Mouse (Mus musculus): Measurements from ENCODE around the gene Aldh1a2.

The Aldh1a2 gene

GRCm38 (mm10) chr9:71290730-71291129 lies 75.1 kb downstream of the Aldh1a2 start:
- no peak for DNase-seq

DNA sequence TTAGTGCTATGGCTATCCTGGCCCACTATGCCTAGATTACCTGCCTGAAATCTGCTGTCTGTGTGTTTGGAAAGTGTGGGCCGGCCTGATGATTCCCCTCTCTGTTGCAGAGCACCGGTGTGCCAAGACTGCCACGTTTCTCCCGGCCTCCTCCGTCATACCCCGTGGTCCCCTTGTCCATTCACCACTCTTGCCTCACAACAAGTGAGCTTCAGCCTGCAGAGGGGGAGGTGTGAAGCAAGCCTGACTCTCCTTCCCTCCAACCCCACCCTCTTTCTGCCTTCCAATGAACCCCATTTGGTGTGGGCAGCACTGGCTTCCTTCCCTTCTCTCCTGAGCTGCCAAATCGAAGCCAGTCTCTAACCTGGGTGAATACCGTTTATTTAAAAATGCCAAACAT lies 79.9 kb downstream of the Aldh1a2 start:
- no peak for DNase-seq

GRCm38 (mm10) chr9:71303594-71303993 lies 88.0 kb downstream of the Aldh1a2 start:
- no peak for DNase-seq

DNA sequence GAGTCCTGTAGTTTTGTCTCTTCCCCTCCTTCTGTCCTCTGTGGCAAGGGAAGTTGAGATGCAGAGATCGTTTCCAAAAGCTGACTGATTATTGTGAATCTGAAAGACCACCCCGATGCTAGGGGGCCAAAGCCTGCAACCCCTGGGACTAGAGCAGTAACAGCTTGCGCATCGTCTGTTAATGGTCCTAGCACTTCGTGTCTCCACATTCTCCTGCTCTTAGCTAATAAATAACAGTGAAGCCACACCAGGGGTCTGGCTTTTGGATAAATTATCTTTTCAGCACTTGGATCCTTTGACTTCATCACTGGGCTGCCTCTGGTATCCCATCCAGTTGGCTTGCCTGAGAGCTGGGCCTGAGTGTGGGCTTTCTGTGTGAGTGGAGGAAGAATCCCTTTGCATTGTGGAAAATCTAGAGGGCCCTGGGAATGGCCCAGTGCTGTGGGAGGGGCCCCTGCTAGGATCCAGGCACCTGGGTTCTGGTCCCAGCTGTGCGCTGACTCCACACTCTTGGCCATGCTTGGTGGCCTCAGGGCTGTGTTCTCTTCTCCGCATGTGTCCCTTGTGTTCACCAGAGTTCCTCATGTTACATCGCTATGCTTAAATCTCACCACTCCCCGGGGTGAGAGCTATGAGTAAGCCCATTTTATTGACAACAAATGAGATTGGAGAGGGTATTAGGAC lies 91.7 kb downstream of the Aldh1a2 start:
- DNase-seq, result no peak

DNA sequence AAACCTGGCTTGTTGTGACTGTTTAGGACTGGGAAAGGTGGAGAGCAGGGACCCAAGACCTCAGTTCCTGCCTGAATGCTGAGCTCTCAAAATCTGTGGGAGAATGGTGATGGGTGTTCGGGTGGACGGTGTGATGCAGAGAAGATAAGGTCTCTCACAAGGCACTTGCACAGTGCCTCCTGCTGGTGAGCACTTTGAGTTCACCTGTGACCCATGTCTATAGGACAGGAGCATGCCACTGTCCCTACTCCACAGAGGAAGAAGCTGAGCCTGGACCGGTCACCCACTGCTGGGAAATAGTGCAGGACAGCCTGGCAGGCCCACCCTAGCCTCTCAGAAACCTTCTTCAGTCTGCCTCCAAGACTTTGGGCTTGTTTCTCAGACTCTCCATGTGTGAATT lies 100.4 kb downstream of the Aldh1a2 start:
- no peak for DNase-seq

- DNase-seq, result peak; percentile 83 to 87
Observed at GRCm38 (mm10) chr9:71317096-71317920, 101.7 kb downstream of the Aldh1a2 start.

GRCm38 (mm10) chr9:71317921-71318241 lies 102.3 kb downstream of the Aldh1a2 start:
- DNase-seq, result no peak

DNA sequence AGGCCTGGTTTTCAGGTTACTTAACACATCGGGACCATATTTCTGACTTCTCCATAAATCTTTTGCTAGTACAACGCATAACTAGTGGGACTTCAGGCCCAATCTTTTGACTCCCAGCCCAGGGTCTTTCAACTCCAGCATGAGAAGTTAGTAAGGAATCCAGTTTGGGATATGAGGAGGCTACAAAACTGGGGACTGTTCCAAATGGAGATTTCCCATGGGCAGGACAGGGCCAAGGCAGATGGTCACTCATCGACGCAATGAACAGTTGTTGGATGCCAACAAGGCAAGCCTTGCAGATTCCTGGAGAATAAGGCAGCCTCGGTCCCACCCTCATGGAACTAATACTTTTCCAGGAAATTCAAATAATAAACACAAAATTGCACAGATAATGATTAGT lies 104.2 kb downstream of the Aldh1a2 start:
- no peak for DNase-seq

DNA sequence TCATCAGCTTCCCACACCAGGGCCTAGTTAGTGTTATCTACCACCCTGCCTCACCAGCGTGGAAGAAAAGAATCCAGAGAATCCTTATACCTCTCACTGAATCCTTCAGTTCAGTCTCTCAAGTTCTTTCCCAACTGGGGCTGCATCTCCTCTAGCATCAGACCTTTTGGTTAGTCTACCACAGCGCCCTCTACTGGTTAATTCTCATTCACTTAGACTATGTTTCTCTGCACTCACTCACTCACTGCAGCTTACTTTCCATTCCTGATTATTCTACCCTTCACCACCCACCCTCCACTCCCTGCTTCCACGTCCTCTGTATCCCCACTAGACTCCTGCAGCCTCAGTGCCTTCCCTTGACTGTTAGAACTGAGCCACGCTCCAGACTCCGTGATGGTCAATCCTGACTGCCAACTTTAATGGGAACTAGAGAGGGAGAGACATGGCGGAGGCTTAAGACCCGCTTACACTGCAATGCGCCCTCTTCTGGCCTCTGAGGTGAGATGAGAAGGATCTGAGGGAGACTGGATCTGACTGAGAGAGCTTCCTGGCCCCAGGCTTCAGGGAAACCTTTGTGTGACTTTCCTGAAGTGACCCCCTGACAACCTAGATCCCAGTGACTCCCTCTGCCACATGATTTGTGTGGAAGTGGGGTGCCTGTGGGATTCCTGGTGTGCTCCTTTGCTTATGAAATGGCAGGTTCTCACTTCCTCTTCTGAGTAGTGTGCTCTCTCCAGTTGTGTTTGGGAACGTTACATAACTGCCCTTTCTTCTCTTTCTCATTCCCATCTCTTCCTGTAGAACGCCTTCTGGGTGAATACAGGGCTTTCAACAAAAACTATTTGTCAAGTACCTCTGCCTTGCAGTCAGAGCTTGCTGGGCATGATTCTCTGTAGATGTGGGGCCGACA lies 104.9 kb downstream of the Aldh1a2 start:
- DNase-seq, result no peak

- peak; percentile 71 to 82 for DNase-seq
Observed at GRCm38 (mm10) chr9:71321436-71321835, 105.8 kb downstream of the Aldh1a2 start.

- DNase-seq, result peak in 1 of 2 experiments; percentile 36
Observed at GRCm38 (mm10) chr9:71321871-71322270, 106.3 kb downstream of the Aldh1a2 start.

GRCm38 (mm10) chr9:71323303-71323952 lies 107.8 kb downstream of the Aldh1a2 start:
- DNase-seq, result no peak

- no peak for DNase-seq
Observed at GRCm38 (mm10) chr9:71324060-71324459, 108.5 kb downstream of the Aldh1a2 start.

- DNase-seq, result no peak
Observed at GRCm38 (mm10) chr9:71326261-71326660, 110.7 kb downstream of the Aldh1a2 start.

DNA sequence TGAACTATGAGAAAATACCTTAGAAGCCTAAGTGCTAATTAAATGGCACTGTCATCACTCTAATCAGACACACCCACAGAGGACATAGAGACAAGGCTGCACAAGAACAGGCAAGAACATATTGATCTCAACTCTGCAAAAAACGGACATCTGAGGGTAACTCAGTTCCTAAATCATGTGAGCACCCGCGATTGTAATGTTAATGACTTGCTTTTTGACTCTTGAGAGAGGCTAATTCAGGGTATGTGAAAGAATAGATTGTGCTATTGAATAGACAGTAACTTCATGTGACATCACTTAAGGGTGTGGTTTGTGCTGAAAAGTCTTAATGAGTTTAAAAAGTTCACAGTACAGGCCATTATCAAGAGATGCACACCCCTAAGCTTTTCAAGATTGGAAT lies 116.1 kb downstream of the Aldh1a2 start:
- DNase-seq, result no peak

DNA sequence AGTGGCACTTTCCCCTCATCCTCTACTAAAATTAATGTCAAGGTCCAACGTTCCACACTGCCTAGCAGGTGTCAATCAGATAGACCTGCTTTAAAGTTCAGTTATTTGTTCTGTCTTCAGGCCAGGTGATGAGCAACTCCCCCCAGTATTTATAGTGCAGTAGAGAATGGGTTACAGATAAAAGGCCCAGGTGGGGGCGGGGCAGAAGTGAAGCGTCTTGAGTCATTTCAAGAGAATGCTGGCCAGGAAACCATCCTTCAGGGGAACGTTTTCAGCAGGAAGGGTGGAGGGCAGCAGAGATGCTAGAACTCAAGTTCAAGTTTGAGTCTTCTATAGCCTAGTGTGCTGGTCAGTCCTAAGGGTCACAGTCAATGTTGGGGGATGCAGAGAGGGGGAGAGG lies 121.1 kb downstream of the Aldh1a2 start:
- DNase-seq, result no peak

GRCm38 (mm10) chr9:71337425-71337824 lies 121.8 kb downstream of the Aldh1a2 start:
- no peak for DNase-seq

DNA sequence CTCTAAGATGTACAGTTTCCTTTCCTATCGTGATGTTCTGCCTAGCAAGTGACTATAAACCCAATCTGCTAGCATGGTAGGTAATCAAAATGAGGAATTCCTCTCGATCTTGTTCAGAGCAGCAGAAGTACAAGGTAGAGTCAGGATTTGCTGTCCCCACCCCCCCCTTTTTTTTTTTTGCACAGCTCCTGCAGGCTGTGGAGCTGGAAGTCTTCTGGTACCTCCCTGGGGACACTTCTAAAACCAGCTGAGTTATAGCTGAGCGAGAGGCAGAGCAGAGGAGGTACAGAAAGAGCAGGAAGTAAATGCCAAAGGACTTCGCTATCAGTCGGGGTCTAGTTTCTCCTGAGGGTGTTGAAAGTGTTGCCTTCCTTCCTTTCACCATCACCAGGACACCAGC lies 124.5 kb downstream of the Aldh1a2 start:
- no peak for DNase-seq

All from kidney, adult 8-10 months (tissue).